Mouse (Mus musculus): ENCODE measurements at regions not wholly inside any gene's neighbourhood (a gene's known extent, or its start where the extent isn't known, plus 50 kb on each side); places are given as distances from the start of the nearest gene placed in this dataset.

DNA sequence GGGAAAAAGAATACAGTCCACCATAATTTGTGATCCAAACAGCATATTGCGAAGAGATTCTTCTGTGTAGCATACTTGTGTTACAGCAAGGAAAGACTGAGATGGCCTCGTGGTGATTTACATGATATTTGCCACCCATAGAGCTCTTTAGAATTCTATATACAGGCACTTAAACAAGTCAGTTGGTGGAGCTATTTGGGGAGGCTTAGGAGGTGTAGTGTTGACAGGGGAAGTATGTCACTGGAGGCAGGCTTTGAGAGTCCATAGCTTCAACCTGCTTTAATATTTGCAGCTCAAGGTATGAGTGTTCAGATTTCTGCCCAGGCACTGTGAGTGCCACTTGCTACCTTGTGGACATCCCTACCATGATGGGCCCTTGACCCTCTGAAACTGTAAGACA, 187.3 kb downstream of the Ostf1 start:
- no peak for DNase-seq

DNA sequence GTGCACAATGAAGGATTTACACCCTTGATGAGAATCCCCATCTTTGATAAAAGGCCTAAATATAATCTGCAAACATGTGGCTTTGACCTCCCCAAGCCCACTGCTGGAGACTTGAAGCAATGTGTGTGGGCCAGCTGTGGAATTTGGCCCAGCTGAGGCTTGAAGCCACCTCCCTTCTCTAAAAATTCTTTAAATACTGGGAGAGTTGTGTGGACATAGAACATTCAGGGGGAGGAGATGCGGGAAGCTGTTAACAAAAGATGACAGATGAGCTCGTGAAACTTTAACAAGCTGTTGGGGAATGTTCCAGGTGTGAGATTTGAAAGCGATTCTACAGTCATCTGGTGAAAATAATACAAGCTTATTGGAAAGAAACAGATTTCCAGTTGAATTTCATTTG, 195.3 kb downstream of the Ostf1 start:
- peak; percentile 43 for DNase-seq

DNA sequence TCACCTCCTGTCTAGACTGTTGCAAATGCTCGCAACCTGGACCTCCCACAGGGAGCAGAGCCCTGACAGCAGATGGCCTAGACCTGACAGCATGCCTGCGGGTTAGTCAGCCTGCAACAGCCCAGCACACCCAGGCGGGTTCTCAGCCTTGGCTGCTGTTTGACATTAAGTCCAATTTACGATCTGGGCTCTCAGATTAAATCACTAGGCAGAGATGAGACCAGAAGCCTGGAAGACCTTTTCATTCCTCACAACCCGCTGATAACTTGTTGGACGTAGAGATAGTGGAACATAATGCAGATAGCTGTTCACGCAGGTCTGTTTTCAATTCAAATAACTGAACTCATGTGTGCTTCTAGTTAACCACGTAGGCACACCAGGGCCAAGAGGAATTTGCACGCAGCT, 211.2 kb downstream of the Ostf1 start:
- DNase-seq: peak; percentile 35

DNA sequence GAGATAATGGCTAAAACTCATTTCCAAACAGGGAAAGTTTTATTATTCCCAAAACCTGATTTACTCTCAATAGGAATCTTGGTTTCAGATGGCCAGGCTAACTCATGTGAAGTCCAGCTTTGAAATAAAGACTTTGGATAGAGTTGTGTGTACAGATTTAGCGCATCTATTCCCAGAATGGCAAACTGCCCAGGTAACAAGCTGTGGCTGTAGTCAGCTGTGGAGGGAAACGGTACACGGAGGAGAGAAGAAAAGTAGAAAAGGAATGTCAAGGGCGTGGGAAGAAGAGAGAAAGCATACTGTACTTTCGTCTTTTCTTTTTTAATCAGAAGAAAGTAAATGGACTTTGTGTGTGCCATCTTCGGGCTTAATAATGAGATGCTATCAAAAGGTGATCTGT, 213.1 kb downstream of the Ostf1 start:
- DNase-seq: no peak

DNA sequence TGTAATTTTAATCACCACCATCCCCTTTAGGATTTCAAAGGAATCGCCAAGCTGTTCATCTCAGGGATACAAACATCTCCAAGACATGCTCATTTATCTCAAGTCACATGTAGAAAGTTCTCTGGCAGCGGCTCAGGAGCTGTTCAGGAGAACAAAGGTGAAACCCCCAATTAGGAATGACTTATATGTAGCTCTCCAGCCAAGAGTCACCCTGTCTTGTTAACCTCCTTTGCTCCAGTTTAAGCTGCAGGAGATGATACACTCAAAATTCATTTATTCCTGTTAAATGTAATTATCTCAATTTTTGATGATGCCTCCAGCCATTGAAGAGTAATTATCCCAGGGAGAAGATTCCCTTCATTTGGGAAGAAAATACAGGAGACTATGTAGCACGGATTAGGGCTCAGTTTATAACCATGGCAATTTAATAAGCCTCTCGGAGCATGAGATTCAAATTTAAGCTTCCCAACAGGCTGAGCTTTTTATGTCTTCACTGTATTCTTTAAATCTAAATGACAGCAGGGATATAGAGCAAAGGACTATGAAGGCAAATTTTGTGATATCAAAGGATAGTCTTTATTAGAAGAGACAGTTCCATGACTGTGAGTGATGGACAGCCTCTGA, 254.0 kb downstream of the Ostf1 start:
- DNase-seq: no peak

DNA sequence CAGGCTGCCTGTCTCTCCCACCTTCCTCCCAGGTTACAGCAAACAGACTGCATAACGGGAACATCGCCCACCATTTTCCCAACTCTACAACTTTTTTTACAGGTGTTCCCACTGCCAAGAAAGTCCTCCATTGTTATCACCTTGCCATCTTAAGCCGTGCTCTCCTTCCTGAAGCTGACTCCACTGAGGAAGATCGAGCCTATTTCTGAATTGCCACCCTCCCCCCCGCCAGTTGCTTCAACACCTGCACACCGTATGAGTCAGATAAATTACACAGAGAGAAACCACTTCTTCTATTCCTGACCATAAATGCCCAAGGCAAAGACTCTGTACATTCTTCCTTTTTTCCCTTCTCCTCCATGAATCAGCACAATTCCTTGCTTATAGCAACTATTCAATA, 263.0 kb downstream of the Ostf1 start:
- DNase-seq: no peak

DNA sequence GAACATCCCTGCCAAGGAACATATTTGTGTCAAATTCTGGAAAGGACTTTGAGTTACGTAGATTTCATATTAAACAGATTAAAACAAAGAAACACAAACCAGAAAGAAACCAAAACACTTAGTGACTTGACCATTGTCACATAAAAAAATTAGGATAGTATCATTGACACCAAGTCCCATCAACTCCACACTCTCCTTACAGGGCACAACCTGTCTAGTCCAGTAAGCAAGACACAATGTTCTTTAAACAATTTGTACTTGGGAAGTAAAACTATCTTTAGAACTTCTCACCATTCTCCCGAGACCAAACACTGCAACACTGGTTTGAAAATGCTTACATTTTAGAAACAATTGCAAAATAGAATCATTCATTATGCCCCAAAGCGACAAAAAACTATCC, 277.7 kb downstream of the Ostf1 start:
- DNase-seq: no peak

DNA sequence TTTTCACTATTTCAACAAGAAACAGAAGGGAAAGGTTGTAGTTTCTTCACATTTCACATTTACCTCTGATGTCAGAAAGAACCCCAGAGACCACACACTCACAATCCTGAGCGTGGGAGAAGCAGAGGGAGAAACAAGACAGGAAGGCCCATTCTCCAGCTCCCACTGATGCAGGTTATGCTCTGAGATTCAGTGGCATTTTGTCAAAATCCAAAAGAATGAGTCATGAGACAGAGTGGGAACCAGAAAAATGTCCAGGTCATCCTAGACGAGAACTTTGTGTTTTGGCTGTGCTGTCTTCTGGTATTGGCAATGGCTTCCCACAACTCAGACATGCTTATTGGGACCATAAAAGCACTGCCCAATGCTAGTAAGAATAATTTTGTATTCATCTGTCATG, 285.9 kb downstream of the Ostf1 start:
- DNase-seq: no peak

DNA sequence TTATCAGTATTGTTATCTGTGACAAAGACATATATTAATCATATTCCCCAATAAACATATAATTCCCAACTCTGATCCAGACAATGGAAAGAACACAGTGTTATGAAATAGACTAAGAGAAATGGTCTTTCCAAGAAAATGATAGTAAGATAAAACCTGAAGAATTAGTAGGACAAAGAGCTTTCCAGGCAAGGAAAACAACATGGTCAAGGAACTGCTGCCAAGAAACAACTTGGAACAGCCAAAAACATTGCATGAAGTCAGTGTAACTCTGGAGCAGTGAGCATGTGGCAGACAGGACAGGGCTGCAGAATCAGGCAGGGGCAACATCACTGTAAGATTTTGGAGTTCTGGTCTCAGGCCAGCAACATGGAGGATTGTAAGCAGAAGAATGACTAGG, 288.0 kb downstream of the Ostf1 start:
- DNase-seq: no peak

DNA sequence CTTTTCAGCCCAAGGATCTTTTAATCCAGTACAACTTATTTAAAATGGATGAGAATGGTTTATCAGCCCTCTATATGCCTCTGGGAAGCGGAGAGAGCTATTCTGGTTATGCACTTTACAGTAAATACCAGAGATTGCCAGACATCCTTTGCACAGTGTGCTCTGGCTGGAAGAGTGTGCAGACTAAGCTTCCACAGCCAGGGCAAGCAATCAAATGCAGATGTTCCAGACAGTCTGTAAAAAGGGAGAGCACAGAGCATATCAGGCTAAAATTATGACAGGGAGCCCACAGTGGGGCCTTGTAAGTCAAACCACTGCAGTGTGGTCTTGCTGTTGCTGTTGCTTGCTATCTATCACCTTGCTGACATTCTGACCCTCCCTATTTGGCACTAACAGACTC, 288.6 kb downstream of the Ostf1 start:
- DNase-seq: no peak

DNA sequence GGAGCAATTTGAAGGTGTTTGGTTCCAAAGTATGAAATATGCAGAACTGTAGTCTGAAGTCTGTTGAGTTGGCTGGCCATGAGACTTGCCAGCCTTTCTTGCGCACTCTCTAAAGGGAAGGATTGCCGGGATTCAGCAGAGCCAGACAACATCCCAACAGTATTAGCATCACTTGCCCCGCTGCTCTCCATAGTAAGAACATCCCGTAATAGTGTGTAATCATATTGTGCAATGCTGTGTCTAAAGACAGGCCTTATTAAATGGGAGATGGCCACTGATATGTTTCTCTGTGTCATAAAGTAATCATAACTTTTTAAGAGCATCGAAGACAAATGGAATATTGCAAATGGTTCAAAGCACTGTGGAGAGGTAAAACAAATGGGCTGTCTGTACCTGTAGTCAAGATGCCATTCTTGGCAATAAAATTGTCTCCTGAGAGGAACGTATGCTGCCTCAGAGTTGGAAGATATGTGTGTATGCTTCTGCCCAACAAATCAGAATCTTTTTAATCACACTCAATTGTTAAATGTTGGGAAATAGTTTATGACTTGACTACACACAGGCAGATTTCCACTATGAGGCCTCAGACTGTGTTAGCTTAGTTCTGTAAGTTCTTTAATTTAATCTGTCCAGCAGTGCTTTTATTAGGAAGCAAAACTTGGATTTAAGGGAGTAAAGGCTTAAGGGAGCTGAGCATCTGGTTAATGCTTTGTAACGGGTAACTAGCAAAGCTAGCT, 293.6 kb downstream of the Ostf1 start:
- DNase-seq: no peak

DNA sequence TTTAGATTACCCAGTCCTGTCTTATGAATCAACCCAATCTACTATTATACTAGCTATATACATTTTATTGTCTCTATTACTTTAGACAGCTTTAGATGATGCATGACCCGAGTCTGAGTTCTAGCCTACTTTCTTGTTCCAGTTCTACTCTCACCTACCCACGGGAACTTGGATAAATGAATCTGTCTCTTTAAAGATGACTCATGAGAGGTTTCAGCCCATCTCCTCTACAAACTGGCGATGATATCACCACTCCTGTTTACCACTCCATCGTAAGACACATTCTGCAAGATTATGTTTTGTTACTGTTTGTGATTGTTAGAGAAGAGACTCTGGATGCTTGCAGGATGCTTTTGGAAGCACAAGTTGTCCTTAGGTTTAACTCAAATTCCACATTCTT, 295.0 kb downstream of the Ostf1 start:
- no peak for DNase-seq

DNA sequence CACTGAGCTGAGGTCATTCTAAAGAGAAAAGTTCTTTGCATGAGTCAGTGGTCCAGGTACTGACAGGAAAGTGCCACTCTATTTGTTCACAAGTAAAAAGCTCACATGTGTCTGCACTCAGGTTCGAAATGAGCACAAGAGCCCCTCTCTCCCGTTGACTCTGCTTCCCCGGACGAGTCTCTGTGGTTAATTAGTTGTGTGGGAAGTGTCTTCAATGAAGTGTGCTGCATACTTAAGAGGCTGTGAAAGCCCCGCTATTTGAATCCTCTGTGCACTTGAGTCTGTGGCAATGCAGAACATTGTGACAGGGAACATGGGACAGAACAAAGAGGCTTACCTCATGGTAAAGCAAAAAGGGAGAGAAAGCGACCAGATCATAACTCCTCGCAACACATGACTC, 297.0 kb downstream of the Ostf1 start:
- DNase-seq: no peak

DNA sequence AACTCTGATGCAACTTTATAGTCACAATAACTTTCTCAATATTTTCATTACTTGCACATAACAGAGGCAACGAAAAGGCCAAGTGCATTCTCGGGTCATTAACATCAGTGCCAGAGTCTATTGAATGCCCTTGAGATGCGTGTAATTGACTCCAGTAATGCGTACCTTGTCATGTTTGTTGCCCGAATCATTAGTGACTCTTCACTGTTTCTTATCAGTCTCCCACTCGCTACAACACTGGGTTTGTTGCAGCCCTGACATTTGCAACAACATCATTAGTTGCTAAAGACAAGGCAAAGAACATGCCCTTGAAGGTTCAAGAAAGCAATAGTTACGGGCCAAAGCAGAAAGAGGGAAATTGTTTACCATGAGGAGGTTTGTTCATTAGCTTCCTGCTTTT, 299.8 kb downstream of the Ostf1 start:
- no peak for DNase-seq

DNA sequence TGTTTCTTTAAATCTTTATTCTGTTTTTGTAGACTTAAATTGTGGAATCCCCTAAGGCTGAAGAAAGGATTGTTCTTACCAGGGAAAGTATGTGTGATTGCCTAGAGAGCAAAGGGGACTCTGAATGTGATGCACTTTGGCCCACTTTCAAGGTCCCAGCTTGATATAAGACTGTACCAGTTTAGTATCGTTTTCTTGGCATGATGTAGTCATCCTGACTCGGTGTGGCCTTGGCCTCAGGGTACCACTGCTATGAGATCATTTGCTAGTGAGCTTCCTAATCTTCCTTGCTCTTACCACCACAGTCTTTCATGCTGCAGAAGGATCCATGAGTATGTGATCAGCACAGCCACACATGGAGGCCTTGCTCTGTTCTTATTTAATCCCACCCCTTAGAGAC, 302.2 kb downstream of the Ostf1 start:
- no peak for DNase-seq

DNA sequence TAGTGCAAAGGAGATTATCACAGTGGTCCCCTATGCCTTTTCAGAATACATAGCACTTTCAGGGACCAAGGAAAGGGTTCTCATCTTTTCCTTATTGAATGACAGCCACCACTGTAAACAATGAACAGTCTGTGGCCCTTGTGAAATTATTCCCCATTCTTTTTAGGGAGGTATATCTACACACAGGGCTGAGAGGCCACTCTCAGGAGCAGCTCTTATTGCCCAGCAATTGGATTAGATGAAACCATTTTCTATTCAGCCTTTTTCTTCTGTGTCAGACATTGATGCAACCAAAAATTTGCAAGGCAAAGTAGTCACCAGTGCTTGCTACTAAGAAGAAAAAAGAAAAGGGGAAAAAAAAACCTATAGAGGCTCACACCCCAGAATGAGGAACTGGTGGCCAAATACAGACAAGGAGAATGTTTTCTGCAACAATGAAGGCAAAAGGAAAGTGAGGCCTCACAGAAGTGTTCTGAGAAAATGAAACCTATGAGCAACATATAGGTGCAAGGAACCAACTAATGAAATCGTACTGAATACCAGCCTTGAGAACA, 313.2 kb downstream of the Ostf1 start:
- DNase-seq: no peak

DNA sequence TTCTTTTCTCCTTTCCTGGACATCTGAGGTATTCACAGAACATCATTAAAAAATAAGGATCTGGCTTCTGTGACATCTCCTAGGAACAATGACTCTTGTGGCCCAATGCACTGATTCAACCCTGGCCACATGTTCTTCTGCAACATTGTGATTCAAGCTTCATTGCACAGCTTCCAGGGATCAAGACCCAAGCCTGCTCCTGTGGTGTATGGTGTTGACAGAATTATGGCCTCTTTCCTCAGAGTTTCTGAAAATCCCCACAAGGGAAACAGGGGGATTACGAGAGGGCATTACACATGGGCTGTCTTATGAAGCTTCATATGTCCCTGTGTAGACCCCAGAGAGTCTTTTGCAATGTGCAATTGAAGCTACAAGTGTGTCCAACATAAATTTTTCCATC, 358.2 kb downstream of the Ostf1 start:
- DNase-seq: peak; percentile 5

DNA sequence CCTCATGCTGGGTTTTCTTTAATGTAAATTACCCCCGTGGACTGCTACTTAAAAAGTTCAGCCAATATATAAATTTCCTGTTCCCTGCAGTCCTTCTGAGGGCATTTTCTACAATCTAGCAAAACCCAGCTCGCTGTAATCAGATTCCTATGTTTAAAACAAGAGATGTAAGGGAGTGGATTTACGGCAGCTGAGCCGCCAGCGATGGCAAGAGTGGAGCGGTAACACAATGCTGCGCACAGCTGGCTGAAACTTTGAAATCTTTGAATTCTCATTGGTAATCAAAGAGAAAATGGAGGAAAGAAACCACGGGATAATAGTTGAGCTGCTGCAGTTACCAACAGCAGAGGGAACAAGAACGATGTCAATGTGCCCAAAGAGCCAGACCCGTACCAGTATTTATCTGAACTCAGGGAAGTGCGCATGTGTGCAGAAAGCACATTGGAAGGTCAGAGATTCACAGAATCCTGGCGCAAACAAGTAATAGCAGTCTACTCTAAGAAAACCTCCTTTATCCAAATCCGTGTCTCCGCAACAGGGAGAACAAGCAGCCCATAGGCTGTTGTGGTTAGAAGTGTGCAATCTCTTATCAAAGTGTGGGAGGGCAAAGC, 376.4 kb downstream of the Ostf1 start:
- DNase-seq: no peak

DNA sequence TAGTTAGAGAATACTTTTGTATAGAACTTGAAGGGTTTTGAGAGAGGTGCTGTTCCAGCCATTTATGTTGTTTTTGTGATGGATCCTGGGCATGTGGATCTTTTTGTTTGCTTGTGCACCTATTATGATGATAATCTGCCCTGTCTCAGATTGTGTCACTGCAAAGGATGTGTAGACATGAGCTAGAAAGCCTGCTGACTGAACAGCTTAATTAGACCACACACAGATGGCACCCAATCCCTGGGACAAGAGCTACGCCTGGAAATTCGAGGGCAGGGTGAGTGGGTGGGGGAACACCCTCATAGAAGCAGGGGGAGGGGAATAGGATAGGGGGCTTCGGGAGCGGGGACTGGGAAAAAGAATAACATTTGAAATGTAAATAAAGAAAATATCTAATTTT, 378.3 kb downstream of the Ostf1 start:
- DNase-seq: no peak

All from kidney, postnatal 10 days (tissue).